In the genomic region with DNA sequence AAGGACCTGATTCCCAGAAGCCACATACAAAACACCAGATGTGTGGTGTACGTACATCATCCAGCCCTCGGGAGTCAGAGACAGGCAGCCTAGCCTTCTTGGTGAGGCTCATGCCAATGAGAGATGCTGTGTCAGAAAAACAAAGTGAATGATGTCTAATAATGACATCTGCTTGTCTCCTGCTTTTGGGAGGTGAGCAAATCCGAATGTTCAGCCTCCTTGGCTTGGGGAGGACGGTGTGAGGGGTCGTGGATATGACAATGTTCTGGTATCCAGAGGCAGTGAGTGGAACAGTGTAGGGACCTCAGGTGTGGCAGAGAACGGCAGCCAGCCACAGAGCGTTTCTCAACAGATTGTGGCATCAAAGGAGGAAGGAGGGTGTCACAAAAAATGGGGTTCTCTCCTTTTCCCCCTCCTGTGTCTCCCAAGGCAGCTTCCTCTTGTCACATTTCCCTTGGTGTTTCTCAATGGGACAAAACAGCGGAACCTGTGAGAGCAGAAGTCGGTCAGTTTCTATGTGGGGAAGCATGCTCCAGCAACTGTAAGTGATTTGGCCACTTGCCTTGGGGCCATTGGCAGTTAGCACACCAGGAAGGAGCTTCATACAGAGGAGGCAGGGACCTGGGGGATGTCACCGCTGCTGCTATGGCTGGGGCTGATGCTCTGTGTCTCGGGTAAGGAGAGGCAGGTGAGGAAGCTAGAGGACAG, we compare ENCODE assay signal across 20 mouse cellular contexts. TPM values are rescaled to one million over a fixed set of nuclear protein-coding genes. Genes with fewer than 3 reads are reported as not detected.
DNase-seq lines count a peak whose midpoint lies in the region; ATAC-seq and TF ChIP-seq lines count a peak whose summit lies in the region.
"Had no signal": no experiment of that assay in that cellular context is flagged by ENCODE, and none has a peak within 500 bp of the region (broad histone marks: within the 10 kb centered on the region; RNA-seq: fewer than 3 reads in every experiment).

A gene (plus strand): TSS at position 557 of the 708 bp plus-strand sequence.

- H3K9me3 ChIP-seq in liver, postnatal 0 days (ENCODE audit: low read length), result no peaks in the 10 kb centered on the region
- no peaks in the 10 kb centered on the region; the same call in 1 of the 2 replicates for H3K9me3 ChIP-seq in forebrain, embryonic 10.5 days
- H3K9me3 ChIP-seq: forebrain, embryonic 12.5 days; G1E; stomach, embryonic 15.5 days had no signal

- TF ChIP-seq POLR2A in liver, adult 2 months (IDR thresholded peaks at IDR 0.05; ENCODE audit: extremely low read depth, insufficient read depth, low read length), result no peak

- H3K4me2 ChIP-seq in liver, postnatal 0 days (ENCODE audit: low read depth, low read length), result peak within 1 kb of the TSS; percentile 18
- H3K4me2 ChIP-seq: forebrain, embryonic 12.5 days; stomach, embryonic 15.5 days had no signal

- DNase-seq in liver, adult 2 months (ENCODE audit: extremely low read depth, low read depth, low spot score), result peak; percentile 13
- no peak for DNase-seq in liver
- DNase-seq in spleen, postnatal 36 days (ENCODE audit: low spot score in 2 of 2), result peak; percentile 20 to 49
- DNase-seq in spleen, postnatal 14 days (ENCODE audit: low spot score in 2 of 2), result no peak
- peak; percentile 33 for DNase-seq in liver, postnatal 0 days
- no peak for DNase-seq in forebrain, embryonic 10.5 days (ENCODE audit: extremely low spot score, low spot score)
- DNase-seq: cerebellum, adult 18-20 months; kidney, adult 18-20 months; kidney, postnatal 14 days; right cerebral cortex, postnatal 14 days; thymus, postnatal 36 days had no signal

- ATAC-seq in liver, postnatal 0 days, result peak; percentile 55; the same call in 1 of the 2 replicates
- ATAC-seq in monocyte, adult 5-6 weeks (replicated peaks; ENCODE audit: insufficient number of reproducible peaks, low FRiP score, low TSS enrichment, poor library complexity, severe bottlenecking), result peak; percentile 83
- no peak for ATAC-seq in cerebellum, adult (ENCODE audit: insufficient number of reproducible peaks, low FRiP score, low TSS enrichment)
- ATAC-seq: hindbrain, embryonic 16.5 days had no signal

- H3K4me1 ChIP-seq in liver, adult 2 months (ENCODE audit: control insufficient read depth, insufficient read depth, low read length), result no peaks in the 10 kb centered on the region
- no peaks in the 10 kb centered on the region for H3K4me1 ChIP-seq in liver, postnatal 0 days (ENCODE audit: insufficient read depth)
- no peaks in the 10 kb centered on the region for H3K4me1 ChIP-seq in forebrain, embryonic 10.5 days
- H3K4me1 ChIP-seq: forebrain, embryonic 12.5 days; stomach, embryonic 15.5 days had no signal

- H3K4me3 ChIP-seq in liver, adult 2 months (ENCODE audit: insufficient read depth, low read depth, low read length), result no peak within 1 kb of the TSS
- H3K4me3 ChIP-seq in liver, postnatal 0 days (ENCODE audit: low read depth, low read length), result peak within 1 kb of the TSS; percentile 27; the same call in 1 of the 2 replicates
- H3K4me3 ChIP-seq in forebrain, embryonic 10.5 days, result no peak within 1 kb of the TSS
- H3K4me3 ChIP-seq: forebrain, embryonic 12.5 days; stomach, embryonic 15.5 days had no signal

- TF ChIP-seq CTCF in liver, adult 2 months (IDR thresholded peaks at IDR 0.05; ENCODE audit: low read depth, low read length), result no peak
- TF ChIP-seq CTCF in liver, postnatal 0 days (IDR thresholded peaks at IDR 0.05; ENCODE audit: low read depth), result no peak

- H3K36me3 ChIP-seq in liver, adult 2 months (ENCODE audit: control insufficient read depth, insufficient read depth, low read length), result no peaks in the 10 kb centered on the region
- H3K36me3 ChIP-seq in liver, postnatal 0 days (replicated peaks; ENCODE audit: insufficient read depth, low read length), result no peaks in the 10 kb centered on the region
- no peaks in the 10 kb centered on the region for H3K36me3 ChIP-seq in forebrain, embryonic 10.5 days (replicated peaks)
- H3K36me3 ChIP-seq: forebrain, embryonic 12.5 days; stomach, embryonic 15.5 days had no signal

- TF ChIP-seq EP300 in liver, postnatal 0 days (IDR thresholded peaks at IDR 0.05; ENCODE audit: low read depth), result no peak

- H3K27me3 ChIP-seq in liver, adult 2 months (ENCODE audit: control insufficient read depth, insufficient read depth, low read length), result no peaks in the 10 kb centered on the region
- H3K27me3 ChIP-seq in liver, postnatal 0 days (ENCODE audit: insufficient read depth, low read length), result no peaks in the 10 kb centered on the region
- no peaks in the 10 kb centered on the region for H3K27me3 ChIP-seq in forebrain, embryonic 10.5 days (ENCODE audit: poor library complexity, severe bottlenecking)
- H3K27me3 ChIP-seq: forebrain, embryonic 12.5 days; stomach, embryonic 15.5 days had no signal

- no peaks in the 10 kb centered on the region for H3K79me2 ChIP-seq in liver, adult 2 months (ENCODE audit: control insufficient read depth, insufficient read depth, low read length)

- no peak within 1 kb of the TSS for H3K9ac ChIP-seq in liver, adult 2 months (ENCODE audit: low read depth, low read length)
- H3K9ac ChIP-seq in liver, postnatal 0 days (replicated peaks), result no peak within 1 kb of the TSS
- H3K9ac ChIP-seq: forebrain, embryonic 12.5 days; stomach, embryonic 15.5 days had no signal

- WGBS in liver, adult 2 months, result 81% methylated on average over 11 of the region's 11 CpGs
- 60% methylated on average over 11 of the region's 11 CpGs for WGBS in liver, postnatal 0 days (ENCODE audit: insufficient replicate concordance)
- 85% methylated on average over 11 of the region's 11 CpGs for WGBS in forebrain, embryonic 10.5 days

- no peak within 1 kb of the TSS for H3K27ac ChIP-seq in liver, adult 2 months (replicated peaks; ENCODE audit: insufficient read depth, low read depth, low read length)
- H3K27ac ChIP-seq in liver, postnatal 0 days (ENCODE audit: low read depth), result peak within 1 kb of the TSS; percentile 55
- H3K27ac ChIP-seq in forebrain, embryonic 10.5 days, result no peak within 1 kb of the TSS
- H3K27ac ChIP-seq: forebrain, embryonic 12.5 days; stomach, embryonic 15.5 days had no signal

RNA-seq across cellular contexts. Expression of the gene that starts here (rescaled TPM):
- total RNA-seq in liver, adult 2 months (2014; rRNA removed), result 0.34 TPM in 1 of 2 replicates, not detected in the other
- polyA plus RNA-seq in liver, adult 2 months (2012; rRNA removed), result 0.09 and 0.21 TPM in 2 replicates
- 12.2 and 14.3 TPM in 2 replicates for polyA plus RNA-seq in liver, postnatal 0 days (2015; fragmentation: Nextera tagmentation; extraction: Ambion mirVana)
- total RNA-seq in monocyte, adult 5-6 weeks (2017), result 69.2 to 181 TPM (median 173 TPM) in 3 replicates
- polyA plus RNA-seq in forebrain, embryonic 10.5 days (2016; fragmentation: Nextera tagmentation; extraction: Ambion mirVana), result not detected in 2 replicates
- total RNA-seq: G1E; heart, postnatal 14 days; megakaryocyte-erythroid progenitor cell, adult 5-6 weeks had no signal
- polyA plus RNA-seq: forebrain, embryonic 12.5 days; G1E; hindbrain, embryonic 16.5 days; limb, embryonic 14.5 days had no signal

Comparison
In these comparisons a context has a peak if more than half of its experiments do, and no peak if none do; other contexts are left out.
1. RNA of the gene that starts here (total RNA-seq): 69.2 to 181 TPM in monocyte, adult 5-6 weeks; 0.34 TPM in liver, adult 2 months; every median in the first group is over 10 times any median in the second.
2. RNA of the gene that starts here (polyA plus RNA-seq): 12.2 to 14.3 TPM in liver, postnatal 0 days; 0.09 to 0.21 TPM in liver, adult 2 months and not detected in forebrain, embryonic 10.5 days; every median in the first group is over 10 times any median in the second.
3. DNase-seq: peak in spleen, postnatal 36 days (2 of 2) and liver, postnatal 0 days (single experiment); none in liver (single experiment), spleen, postnatal 14 days (0 of 2) and forebrain, embryonic 10.5 days (single experiment).
4. Peak in DNase-seq in liver, adult 2 months; RNA of the gene not detected or under 1 TPM.